In the genomic region with DNA sequence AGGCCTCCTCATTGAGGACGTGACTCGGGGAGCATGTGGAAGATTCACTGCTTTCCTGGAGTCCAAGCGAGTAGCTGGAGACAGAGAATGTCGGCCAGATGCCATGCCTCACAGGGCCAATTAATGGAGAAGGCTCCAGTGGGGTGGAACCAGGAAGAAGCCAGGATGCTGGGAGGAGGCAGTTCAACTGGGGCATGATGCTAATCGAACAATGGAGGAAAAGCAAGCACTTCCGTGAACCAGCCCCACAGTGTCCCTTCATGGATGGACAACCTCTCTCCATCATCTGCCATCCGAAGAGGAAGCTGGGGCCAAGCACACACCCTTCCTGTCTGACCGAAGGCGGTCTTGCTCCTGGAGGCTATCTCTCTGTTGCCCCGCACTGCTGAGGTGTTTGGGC, we compare ENCODE assay signal across 26 mouse cellular contexts. TPM values are rescaled to one million over a fixed set of nuclear protein-coding genes. Genes with fewer than 3 reads are reported as not detected.
DNase-seq lines count a peak whose midpoint lies in the region; ATAC-seq and TF ChIP-seq lines count a peak whose summit lies in the region.
"Had no signal": no experiment of that assay in that cellular context is flagged by ENCODE, and none has a peak within 500 bp of the region (broad histone marks: within the 10 kb centered on the region; RNA-seq: fewer than 3 reads in every experiment).

No protein-coding gene starts in this region.

- H3K27ac ChIP-seq in kidney, embryonic 14.5 days (ENCODE audit: low read depth, low read length): no peak overlapping the region
- H3K27ac ChIP-seq in neural tube, embryonic 15.5 days (replicated peaks): no peak overlapping the region
- no peak overlapping the region for H3K27ac ChIP-seq in hindbrain, postnatal 0 days
- H3K27ac ChIP-seq: embryonic facial prominence, embryonic 15.5 days; hindbrain, embryonic 10.5 days; liver, embryonic 13.5 days; lung, embryonic 15.5 days had no signal

- H3K4me3 ChIP-seq in kidney, embryonic 14.5 days (ENCODE audit: low read length): no peak overlapping the region
- no peak overlapping the region for H3K4me3 ChIP-seq in neural tube, embryonic 15.5 days (replicated peaks)
- H3K4me3 ChIP-seq in hindbrain, postnatal 0 days (ENCODE audit: low read length): no peak overlapping the region
- H3K4me3 ChIP-seq: embryonic facial prominence, embryonic 15.5 days; hindbrain, embryonic 10.5 days; liver, embryonic 13.5 days; lung, embryonic 15.5 days had no signal

- H3K36me3 ChIP-seq in kidney, embryonic 14.5 days (ENCODE audit: control insufficient read depth, insufficient read depth, low read length): no peaks in the 10 kb centered on the region
- H3K36me3 ChIP-seq in neural tube, embryonic 15.5 days: no peaks in the 10 kb centered on the region
- no peaks in the 10 kb centered on the region for H3K36me3 ChIP-seq in hindbrain, postnatal 0 days (ENCODE audit: insufficient read depth, low read length)
- H3K36me3 ChIP-seq: embryonic facial prominence, embryonic 15.5 days; G1E; hindbrain, embryonic 10.5 days; liver, embryonic 13.5 days; lung, embryonic 15.5 days had no signal

- no peaks in the 10 kb centered on the region for H3K9me3 ChIP-seq in kidney, embryonic 14.5 days (ENCODE audit: control insufficient read depth, low read length)
- H3K9me3 ChIP-seq in neural tube, embryonic 15.5 days (replicated peaks): no peaks in the 10 kb centered on the region
- no peaks in the 10 kb centered on the region for H3K9me3 ChIP-seq in hindbrain, postnatal 0 days (ENCODE audit: low read length)
- H3K9me3 ChIP-seq: embryonic facial prominence, embryonic 15.5 days; hindbrain, embryonic 10.5 days; liver, embryonic 13.5 days; lung, embryonic 15.5 days had no signal

- no peak overlapping the region for H3K9ac ChIP-seq in kidney, embryonic 14.5 days (ENCODE audit: low read depth, low read length)
- no peak overlapping the region for H3K9ac ChIP-seq in neural tube, embryonic 15.5 days (replicated peaks)
- no peak overlapping the region for H3K9ac ChIP-seq in hindbrain, postnatal 0 days (replicated peaks; ENCODE audit: low read length)
- H3K9ac ChIP-seq: embryonic facial prominence, embryonic 15.5 days; liver, embryonic 13.5 days; lung, embryonic 15.5 days had no signal

- peak; percentile 27 for DNase-seq in kidney, adult 18-20 months
- peak; percentile 55 for DNase-seq in kidney, postnatal 14 days
- peak; percentile 79 for DNase-seq in lung, postnatal 10 days
- DNase-seq in retina, embryonic 14.5 days (ENCODE audit: low spot score): no peak
- DNase-seq in hindbrain, postnatal 0 days (ENCODE audit: low spot score): no peak
- DNase-seq: adrenal gland, postnatal 36 days; B cell, adult 2 months; liver, embryonic 13.5 days; midbrain, embryonic 14.5 days had no signal

- TF ChIP-seq CTCF in hindbrain, postnatal 0 days (IDR thresholded peaks at IDR 0.05; ENCODE audit: low read depth): no peak

- 71% methylated on average over 10 of the region's 10 CpGs for WGBS in kidney, embryonic 14.5 days
- 89% methylated on average over 10 of the region's 10 CpGs for WGBS in neural tube, embryonic 15.5 days
- 88% methylated on average over 10 of the region's 10 CpGs for WGBS in hindbrain, postnatal 0 days

- ATAC-seq in kidney, embryonic 14.5 days (ENCODE audit: low FRiP score, low TSS enrichment): no peak
- no peak for ATAC-seq in neural tube, embryonic 15.5 days (ENCODE audit: low FRiP score)
- ATAC-seq in hindbrain, postnatal 0 days: no peak
- ATAC-seq: forebrain, embryonic 14.5 days; hindbrain, embryonic 16.5 days; intestine, embryonic 16.5 days; Patski had no signal

- H3K27me3 ChIP-seq in kidney, embryonic 14.5 days (ENCODE audit: control insufficient read depth, insufficient read depth, low read length): no peaks in the 10 kb centered on the region
- no peaks in the 10 kb centered on the region for H3K27me3 ChIP-seq in neural tube, embryonic 15.5 days (replicated peaks)
- no peaks in the 10 kb centered on the region for H3K27me3 ChIP-seq in hindbrain, postnatal 0 days (ENCODE audit: insufficient read depth, low read length)
- H3K27me3 ChIP-seq: CH12.LX; embryonic facial prominence, embryonic 15.5 days; liver, embryonic 13.5 days; lung, embryonic 15.5 days; Patski had no signal

- H3K4me1 ChIP-seq in kidney, embryonic 14.5 days (ENCODE audit: control insufficient read depth, insufficient read depth, low read length): no peaks in the 10 kb centered on the region
- H3K4me1 ChIP-seq in neural tube, embryonic 15.5 days: no peaks in the 10 kb centered on the region
- H3K4me1 ChIP-seq in hindbrain, postnatal 0 days (ENCODE audit: insufficient read depth, low read length): no peaks in the 10 kb centered on the region
- H3K4me1 ChIP-seq: embryonic facial prominence, embryonic 15.5 days; liver, embryonic 13.5 days; lung, embryonic 15.5 days had no signal

- H3K4me2 ChIP-seq in kidney, embryonic 14.5 days (replicated peaks; ENCODE audit: low read depth, low read length): no peak overlapping the region
- H3K4me2 ChIP-seq in neural tube, embryonic 15.5 days: no peak overlapping the region
- no peak overlapping the region for H3K4me2 ChIP-seq in hindbrain, postnatal 0 days (ENCODE audit: low read depth, low read length)
- H3K4me2 ChIP-seq: embryonic facial prominence, embryonic 15.5 days; heart, embryonic 11.5 days; liver, embryonic 13.5 days; lung, embryonic 15.5 days had no signal

RNA-seq across cellular contexts. Expression of gene Gm10309, which starts 44.1 kb away (rescaled TPM):
- 0.31 and 0.43 TPM in 2 replicates for polyA plus RNA-seq in kidney, embryonic 14.5 days (2014; fragmentation: Nextera tagmentation; extraction: Ambion mirVana)
- polyA plus RNA-seq in neural tube, embryonic 15.5 days (2015; fragmentation: Nextera tagmentation; extraction: Ambion mirVana): 0.46 and 0.49 TPM in 2 replicates
- total RNA-seq in hindbrain, postnatal 0 days (2014; rRNA removed): not detected in 2 replicates
- polyA plus RNA-seq in hindbrain, postnatal 0 days (2015; fragmentation: Nextera tagmentation; extraction: Ambion mirVana): 0.14 and 0.30 TPM in 2 replicates
- total RNA-seq: adrenal gland, postnatal 36 days; granulocyte monocyte progenitor cell, adult 5-6 weeks; layer of hippocampus, adult 18-20 months; left cerebral cortex, postnatal 36 days; megakaryocyte-erythroid progenitor cell, adult 5-6 weeks had no signal
- polyA plus RNA-seq: cerebellum, adult 2 months; forebrain, embryonic 14.5 days; G1E; liver, embryonic 13.5 days; Patski had no signal

Comparison
In these comparisons a context has a peak if more than half of its experiments do, and no peak if none do; other contexts are left out.
1. DNase-seq: peak in kidney, adult 18-20 months (single experiment), kidney, postnatal 14 days (single experiment) and lung, postnatal 10 days (single experiment); none in retina, embryonic 14.5 days (single experiment) and hindbrain, postnatal 0 days (single experiment).